Mouse (Mus musculus) neural tube, embryonic 11.5 days (tissue): ENCODE data around the gene Slc8a3. TPM values are rescaled to one million over a fixed set of nuclear protein-coding genes. Genes with fewer than 3 reads are reported as not detected.

ENCODE experiments used
- ATAC-seq: fragments of 200-750 bp; cut with Nextera tagmentation; 2 replicates; pipeline ENCODE4 v1.8.0; 2017; ENCODE audit warnings: moderate number of reproducible peaks, mild to moderate bottlenecking, moderate TSS enrichment, moderate library complexity; ENCODE audit not compliant: insufficient read depth, low FRiP score, low TSS enrichment
- DNase-seq: peaks from one replicate; pipeline ENCODE4 v3.0.0-alpha.2; 2015; ENCODE audit warnings: low spot score
- H3K27ac ChIP-seq: fragments of 300-500 bp; sonication (generic); 2 replicates; pipeline ENCODE4 v1.5.1; 2014; ENCODE audit warnings: low read depth, mild to moderate bottlenecking, low read length
- H3K27me3 ChIP-seq: fragments of 300-500 bp; sonication (generic); 2 replicates; pipeline ENCODE4 v1.6.1; 2014; ENCODE audit warnings: mild to moderate bottlenecking, low read length, mixed read lengths; ENCODE audit not compliant: control insufficient read depth, insufficient read depth
- H3K36me3 ChIP-seq: fragments of 300-500 bp; sonication (generic); 2 replicates; pipeline ENCODE4 v1.6.1; 2014; ENCODE audit warnings: mild to moderate bottlenecking, low read length, moderate library complexity, mixed read lengths; ENCODE audit not compliant: control insufficient read depth, insufficient read depth
- H3K4me1 ChIP-seq: fragments of 300-500 bp; sonication (generic); 2 replicates; pipeline ENCODE4 v1.6.1; 2014; ENCODE audit warnings: low read length, mixed read lengths; ENCODE audit not compliant: control insufficient read depth, insufficient read depth
- H3K4me2 ChIP-seq: fragments of 300-500 bp; sonication (generic); 2 replicates; pipeline ENCODE4 v1.6.1; 2014; ENCODE audit warnings: low read depth, mild to moderate bottlenecking, moderate library complexity
- H3K4me3 ChIP-seq: fragments of 300-500 bp; sonication (generic); 2 replicates; pipeline ENCODE4 v1.5.1; 2014; ENCODE audit warnings: low read depth, low read length
- H3K9ac ChIP-seq: fragments of 300-500 bp; sonication (generic); 2 replicates; pipeline ENCODE4 v1.6.1; 2014; ENCODE audit warnings: mild to moderate bottlenecking, low read length
- H3K9me3 ChIP-seq: fragments of 300-500 bp; sonication (generic); 2 replicates; pipeline ENCODE4 v1.6.1; 2016; ENCODE audit warnings: low read length; ENCODE audit not compliant: control insufficient read depth
- WGBS: fragments of 180-500 bp; shearing (Covaris S2); extraction: QIAGEN DNeasy Blood & Tissue Kit; methylation state at CpG from one replicate; pipeline ENCODE4 v1.1.7; 2014; 5-methylcytosine and 5-hydroxymethylcytosine counted together
- polyA plus RNA-seq: library from polyadenylated mRNA; unstranded; fragments of >200 nt; fragmentation: Nextera tagmentation; extraction: Ambion mirVana; gene quantifications from 2 replicates; pipeline ENCODE4 v1.2.1, GENCODE M21; 2014

Slc8a3 gene
- polyA plus RNA-seq, 1 experiment from 2014 or later: 1.7 TPM

- no peak for ATAC-seq
- no peak for DNase-seq
- WGBS: 7% methylated on average over 2 of the region's 2 CpGs
These were observed 15.2 kb downstream of the Slc8a3 start for GRCm38 (mm10) chr12:81317811-81318210.

DNA sequence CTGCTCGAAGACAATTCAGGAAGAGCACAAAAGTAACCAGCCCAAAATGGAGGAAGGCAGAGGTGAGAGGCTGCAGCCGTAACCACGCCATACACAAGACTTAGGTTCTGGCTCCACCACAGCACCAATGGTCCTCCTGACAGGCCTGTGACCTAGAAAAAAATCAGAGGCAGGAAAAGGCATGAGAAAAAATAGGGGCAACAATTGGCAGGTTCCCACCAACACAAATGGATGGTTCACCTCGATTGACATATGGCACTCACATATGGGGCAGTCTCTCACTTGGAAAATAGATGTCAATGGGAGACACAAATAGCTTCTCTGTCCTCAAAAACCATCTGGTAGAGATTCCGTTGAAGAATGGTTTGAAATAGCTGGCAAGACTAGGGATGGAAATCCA, 17.0 kb downstream of the Slc8a3 start:
- H3K4me3 ChIP-seq: no peak overlapping the region
- no peaks in the 10 kb centered on the region for H3K27me3 ChIP-seq
- H3K4me2 ChIP-seq: no peak overlapping the region
- H3K27ac ChIP-seq: no peak overlapping the region
- ATAC-seq (no peak), DNase-seq (no peak)
- no peaks in the 10 kb centered on the region for H3K9me3 ChIP-seq
- H3K4me1 ChIP-seq: no peaks in the 10 kb centered on the region
- 92% methylated on average over 5 of the region's 5 CpGs for WGBS
- no peak overlapping the region for H3K9ac ChIP-seq
- H3K36me3 ChIP-seq: no peaks in the 10 kb centered on the region

More at GRCm38 (mm10) chr12:81317811-81318210, 15.2 kb downstream of the Slc8a3 start:
- Histone ChIP-seq H3K9me3 (no peaks in the 10 kb centered on the region), H3K4me3 (no peak overlapping the region), H3K9ac (no peak overlapping the region), H3K36me3 (no peaks in the 10 kb centered on the region), H3K27me3 (no peaks in the 10 kb centered on the region), H3K4me2 (no peak overlapping the region), H3K27ac (no peak overlapping the region), H3K4me1 (no peaks in the 10 kb centered on the region)

GRCm38 (mm10) chr12:81303626-81304025, 29.4 kb downstream of the Slc8a3 start:
- H3K9me3 ChIP-seq: no peaks in the 10 kb centered on the region
- ATAC-seq (no peak), DNase-seq (no peak)
- no peaks in the 10 kb centered on the region for H3K27me3 ChIP-seq
- WGBS: 81% methylated on average over 5 of the region's 5 CpGs
- H3K36me3 ChIP-seq: no peaks in the 10 kb centered on the region
- no peak overlapping the region for H3K9ac ChIP-seq
- H3K27ac ChIP-seq: no peak overlapping the region
- no peak overlapping the region for H3K4me3 ChIP-seq
- no peak overlapping the region for H3K4me2 ChIP-seq
- H3K4me1 ChIP-seq: no peaks in the 10 kb centered on the region

GRCm38 (mm10) chr12:81294613-81295012, 38.4 kb downstream of the Slc8a3 start:
- H3K27ac ChIP-seq: no peak overlapping the region
- no peaks in the 10 kb centered on the region for H3K9me3 ChIP-seq
- H3K4me2 ChIP-seq: no peak overlapping the region
- no peaks in the 10 kb centered on the region for H3K27me3 ChIP-seq
- H3K4me3 ChIP-seq: no peak overlapping the region
- ATAC-seq (no peak), DNase-seq (no peak)
- H3K4me1 ChIP-seq: no peaks in the 10 kb centered on the region
- no peaks in the 10 kb centered on the region for H3K36me3 ChIP-seq
- 53% methylated on average over 5 of the region's 5 CpGs for WGBS
- H3K9ac ChIP-seq: no peak overlapping the region

GRCm38 (mm10) chr12:81278031-81278430, 54.9 kb downstream of the Slc8a3 start:
- Histone ChIP-seq H3K4me2 (no peak overlapping the region), H3K4me3 (no peak overlapping the region), H3K9me3 (no peaks in the 10 kb centered on the region), H3K9ac (no peak overlapping the region), H3K27ac (no peak overlapping the region), H3K36me3 (no peaks in the 10 kb centered on the region), H3K4me1 (0 out of 2 replicates have a peak, but pooled peaks cover 4% of the 10 kb centered on the region), H3K27me3 (no peaks in the 10 kb centered on the region)
- no peak for DNase-seq
- 70% methylated on average over 2 of the region's 2 CpGs for WGBS
- no peak for ATAC-seq

- Histone ChIP-seq H3K27ac (no peak overlapping the region), H3K27me3 (no peaks in the 10 kb centered on the region), H3K4me3 (no peak overlapping the region), H3K4me1 (0 out of 2 replicates have a peak, but pooled peaks cover 4% of the 10 kb centered on the region), H3K36me3 (no peaks in the 10 kb centered on the region), H3K4me2 (no peak overlapping the region), H3K9me3 (no peaks in the 10 kb centered on the region), H3K9ac (no peak overlapping the region)
- WGBS: 78% methylated on average over 4 of the region's 4 CpGs
- DNase-seq (no peak), ATAC-seq (no peak)
These were observed 58.4 kb downstream of the Slc8a3 start for GRCm38 (mm10) chr12:81274616-81275015.

DNA sequence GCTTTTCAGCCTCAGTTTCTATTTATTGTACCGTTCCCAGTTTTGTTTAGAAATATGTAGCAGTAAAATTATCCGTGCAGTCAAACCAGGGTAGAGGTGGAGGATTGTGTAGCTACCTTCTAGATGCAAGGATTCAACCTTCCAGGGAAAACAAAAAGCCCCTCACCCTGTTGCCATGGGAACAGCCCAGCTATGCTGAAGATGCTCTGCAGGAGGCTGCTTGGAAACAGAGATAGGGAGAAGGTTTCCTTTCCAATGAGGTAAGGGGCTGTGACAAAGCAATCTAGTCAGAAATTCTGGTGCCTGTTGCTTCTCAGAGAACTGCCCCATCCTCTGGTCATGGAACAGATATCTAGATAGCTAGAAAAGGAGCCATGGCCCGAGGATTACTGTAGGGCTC, 59.6 kb downstream of the Slc8a3 start:
- WGBS: 39% methylated on average over 3 of the region's 3 CpGs
- H3K9ac ChIP-seq: no peak overlapping the region; the same call in 1 of the 2 replicates
- H3K4me1 ChIP-seq: 0 out of 2 replicates have a peak, but pooled peaks cover 4% of the 10 kb centered on the region
- no peak overlapping the region for H3K4me3 ChIP-seq
- no peak for ATAC-seq
- no peak overlapping the region for H3K27ac ChIP-seq
- no peaks in the 10 kb centered on the region for H3K9me3 ChIP-seq
- no peak for DNase-seq
- no peaks in the 10 kb centered on the region for H3K27me3 ChIP-seq
- H3K4me2 ChIP-seq: no peak overlapping the region
- H3K36me3 ChIP-seq: no peaks in the 10 kb centered on the region

DNA sequence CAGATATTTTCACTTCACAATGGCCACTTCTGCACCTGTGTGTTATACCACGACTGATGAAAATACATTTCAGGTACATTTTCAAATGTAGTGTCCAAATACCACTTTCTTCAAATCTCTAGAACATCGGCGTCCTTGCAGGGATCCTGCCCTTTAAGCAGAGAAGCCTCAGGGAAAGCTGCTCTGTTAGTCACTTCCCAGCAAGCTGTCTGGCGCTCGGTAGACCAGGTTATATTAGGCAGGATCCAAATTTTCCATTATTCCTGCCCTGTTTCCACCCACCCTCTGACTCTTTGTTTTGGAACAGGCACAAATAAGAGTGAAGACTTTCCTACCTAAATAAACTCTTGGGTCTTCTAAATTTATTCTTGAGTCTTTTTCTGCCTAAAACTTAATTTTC, 63.7 kb downstream of the Slc8a3 start:
- no peak overlapping the region for H3K4me3 ChIP-seq
- H3K27me3 ChIP-seq: no peaks in the 10 kb centered on the region
- H3K9me3 ChIP-seq: no peaks in the 10 kb centered on the region
- no peak overlapping the region for H3K4me2 ChIP-seq
- no peak overlapping the region for H3K27ac ChIP-seq
- no peak for ATAC-seq
- WGBS: 83% methylated on average over 5 of the region's 5 CpGs
- 0 out of 2 replicates have a peak, but pooled peaks cover 4% of the 10 kb centered on the region for H3K4me1 ChIP-seq
- no peaks in the 10 kb centered on the region for H3K36me3 ChIP-seq
- DNase-seq: no peak
- no peak overlapping the region for H3K9ac ChIP-seq

DNA sequence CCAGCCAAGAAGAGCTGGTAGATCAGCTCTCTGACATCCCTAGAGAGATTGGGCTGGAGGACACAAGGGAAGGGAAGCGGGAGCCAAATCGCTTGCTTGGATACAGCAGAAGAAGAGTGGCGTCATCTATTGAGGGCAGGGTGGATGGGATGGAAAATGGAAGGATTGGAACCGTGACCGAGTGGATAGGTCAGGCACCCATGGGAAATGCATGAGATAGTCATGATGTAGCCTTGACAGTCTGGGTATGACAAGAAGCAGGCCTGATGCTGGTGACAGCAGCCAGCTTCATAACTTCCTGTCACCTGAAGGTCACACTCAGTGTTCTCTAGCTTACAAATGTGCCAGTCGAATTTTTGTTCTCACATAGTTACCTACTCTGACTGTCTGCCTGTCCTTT, 70.2 kb downstream of the Slc8a3 start:
- Histone ChIP-seq H3K27me3 (no peaks in the 10 kb centered on the region), H3K4me2 (no peak overlapping the region), H3K9me3 (no peaks in the 10 kb centered on the region), H3K9ac (no peak overlapping the region), H3K36me3 (no peaks in the 10 kb centered on the region), H3K4me1 (no peaks in the 10 kb centered on the region), H3K4me3 (no peak overlapping the region), H3K27ac (no peak overlapping the region)
- DNase-seq: no peak
- WGBS: 91% methylated on average over 6 of the region's 6 CpGs
- ATAC-seq: no peak
